Mouse (Mus musculus): ENCODE measurements around the gene Hhex. TPM values are rescaled to one million over a fixed set of nuclear protein-coding genes. Genes with fewer than 3 reads are reported as not detected.

Hhex gene
- polyA plus RNA-seq, 1 experiment: 3.2 TPM

GRCm38 (mm10) chr19:37468841-37469566 is 34.4 kb downstream of the Hhex start:
- no peak overlapping the region for H3K4me3 ChIP-seq (ENCODE audit: insufficient read depth, low read depth, low read length)
- DNase-seq: no peak

DNA sequence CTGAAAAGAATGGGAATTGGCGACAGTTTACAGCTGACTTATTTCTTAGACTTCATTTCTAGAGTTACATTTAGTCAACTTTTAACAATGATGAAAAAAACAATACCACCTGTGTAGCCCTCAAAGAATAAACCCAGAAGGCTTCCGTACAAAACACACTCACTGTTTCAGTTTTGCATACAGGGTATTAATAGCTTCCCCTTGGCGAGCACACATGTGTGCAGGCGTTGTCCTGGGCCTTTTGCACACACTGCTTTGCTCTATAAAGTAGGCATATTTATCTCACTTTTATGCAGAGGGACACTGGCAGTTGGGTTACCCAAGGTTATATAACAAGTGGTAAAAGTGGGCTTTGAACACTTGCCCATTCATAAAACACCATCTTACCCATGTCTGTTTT is 37.1 kb downstream of the Hhex start:
- no peaks in the 10 kb centered on the region for H3K36me3 ChIP-seq (ENCODE audit: control insufficient read depth, insufficient read depth, low read length)
- no peaks in the 10 kb centered on the region for H3K27me3 ChIP-seq (replicated peaks; ENCODE audit: control insufficient read depth, insufficient read depth, low read length)
- 75% methylated on average over 4 of the region's 4 CpGs for WGBS
- H3K4me3 ChIP-seq (ENCODE audit: insufficient read depth, low read depth, low read length): no peak overlapping the region
- no peak overlapping the region for H3K27ac ChIP-seq (ENCODE audit: insufficient read depth, low read depth, low read length)
- peak; percentile 17 for DNase-seq
- TF ChIP-seq POLR2A (IDR thresholded peaks at IDR 0.05; ENCODE audit: low read depth, low read length): no peak
- no peak for TF ChIP-seq CTCF (conservative IDR thresholded peaks at IDR 0.05; ENCODE audit: insufficient read depth, insufficient read length, low read depth, low read length)
- H3K4me1 ChIP-seq (ENCODE audit: control insufficient read depth, insufficient read depth, low read length): no peaks in the 10 kb centered on the region

More at GRCm38 (mm10) chr19:37468841-37469566, 34.4 kb downstream of the Hhex start:
- 81% methylated on average over 6 of the region's 6 CpGs for WGBS
- Histone ChIP-seq H3K27me3 (replicated peaks; ENCODE audit: control insufficient read depth, insufficient read depth, low read length) (no peaks in the 10 kb centered on the region), H3K27ac (ENCODE audit: insufficient read depth, low read depth, low read length) (no peak overlapping the region), H3K4me1 (ENCODE audit: control insufficient read depth, insufficient read depth, low read length) (no peaks in the 10 kb centered on the region), H3K36me3 (ENCODE audit: control insufficient read depth, insufficient read depth, low read length) (no peaks in the 10 kb centered on the region)
- TF ChIP-seq POLR2A (IDR thresholded peaks at IDR 0.05; ENCODE audit: low read depth, low read length): no peak
- TF ChIP-seq CTCF (conservative IDR thresholded peaks at IDR 0.05; ENCODE audit: insufficient read depth, insufficient read length, low read depth, low read length): no peak

GRCm38 (mm10) chr19:37472589-37472988 is 38.0 kb downstream of the Hhex start:
- WGBS: 61% methylated on average over 3 of the region's 3 CpGs
- TF ChIP-seq POLR2A (IDR thresholded peaks at IDR 0.05; ENCODE audit: low read depth, low read length): no peak
- no peak for TF ChIP-seq CTCF (conservative IDR thresholded peaks at IDR 0.05; ENCODE audit: insufficient read depth, insufficient read length, low read depth, low read length)
- Histone ChIP-seq H3K36me3 (ENCODE audit: control insufficient read depth, insufficient read depth, low read length) (no peaks in the 10 kb centered on the region), H3K4me3 (ENCODE audit: insufficient read depth, low read depth, low read length) (no peak overlapping the region), H3K27ac (ENCODE audit: insufficient read depth, low read depth, low read length) (no peak overlapping the region), H3K27me3 (replicated peaks; ENCODE audit: control insufficient read depth, insufficient read depth, low read length) (no peaks in the 10 kb centered on the region), H3K4me1 (ENCODE audit: control insufficient read depth, insufficient read depth, low read length) (no peaks in the 10 kb centered on the region)
- no peak for DNase-seq

- Histone ChIP-seq H3K4me1 (ENCODE audit: control insufficient read depth, insufficient read depth, low read length) (no peaks in the 10 kb centered on the region), H3K27ac (ENCODE audit: insufficient read depth, low read depth, low read length) (no peak overlapping the region), H3K27me3 (replicated peaks; ENCODE audit: control insufficient read depth, insufficient read depth, low read length) (no peaks in the 10 kb centered on the region), H3K4me3 (ENCODE audit: insufficient read depth, low read depth, low read length) (no peak overlapping the region), H3K36me3 (ENCODE audit: control insufficient read depth, insufficient read depth, low read length) (no peaks in the 10 kb centered on the region)
- TF ChIP-seq CTCF (conservative IDR thresholded peaks at IDR 0.05; ENCODE audit: insufficient read depth, insufficient read length, low read depth, low read length) (no peak), POLR2A (IDR thresholded peaks at IDR 0.05; ENCODE audit: low read depth, low read length) (no peak)
- DNase-seq: peak; percentile 54
- 68% methylated on average over 8 of the region's 8 CpGs for WGBS
Observed at GRCm38 (mm10) chr19:37481704-37482103, 47.1 kb downstream of the Hhex start.

DNA sequence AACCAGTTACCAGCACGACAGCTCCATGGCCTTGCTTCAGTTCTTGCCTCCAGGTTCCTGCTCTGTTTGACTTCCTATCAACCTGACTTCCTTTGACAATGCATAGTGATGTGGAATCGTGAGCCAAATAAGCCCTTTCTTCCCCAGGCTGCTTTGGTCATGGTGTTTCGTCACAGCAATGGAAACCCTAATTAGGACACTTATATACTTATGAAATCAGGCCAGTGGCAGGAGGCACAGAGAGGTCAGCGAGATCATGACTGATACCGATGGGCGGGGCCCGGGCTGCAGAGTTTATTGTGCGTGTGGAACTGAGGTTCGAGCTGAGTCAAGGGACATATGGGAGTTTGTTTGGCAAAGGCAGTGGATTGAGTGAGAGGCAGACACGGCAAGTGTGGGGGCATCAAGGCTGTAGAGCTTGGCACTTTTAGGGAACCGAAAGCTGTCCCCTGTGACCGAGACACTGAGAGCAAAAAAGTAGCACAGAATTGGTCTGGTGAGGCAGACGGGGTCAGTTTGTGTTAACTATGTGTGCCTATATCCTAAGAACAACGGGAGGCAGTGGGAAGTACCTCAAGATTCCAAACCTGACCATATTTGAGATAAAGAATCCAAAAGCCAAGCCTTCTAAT is 48.1 kb downstream of the Hhex start:
- Histone ChIP-seq H3K4me1 (ENCODE audit: control insufficient read depth, insufficient read depth, low read length) (no peaks in the 10 kb centered on the region), H3K27ac (ENCODE audit: insufficient read depth, low read depth, low read length) (no peak overlapping the region), H3K36me3 (ENCODE audit: control insufficient read depth, insufficient read depth, low read length) (no peaks in the 10 kb centered on the region), H3K4me3 (ENCODE audit: insufficient read depth, low read depth, low read length) (no peak overlapping the region), H3K27me3 (replicated peaks; ENCODE audit: control insufficient read depth, insufficient read depth, low read length) (no peaks in the 10 kb centered on the region)
- no peak for DNase-seq
- TF ChIP-seq CTCF (conservative IDR thresholded peaks at IDR 0.05; ENCODE audit: insufficient read depth, insufficient read length, low read depth, low read length) (no peak), POLR2A (IDR thresholded peaks at IDR 0.05; ENCODE audit: low read depth, low read length) (no peak)
- 77% methylated on average over 14 of the region's 14 CpGs for WGBS

- Histone ChIP-seq H3K4me3 (ENCODE audit: insufficient read depth, low read depth, low read length) (no peak overlapping the region), H3K4me1 (ENCODE audit: control insufficient read depth, insufficient read depth, low read length) (no peaks in the 10 kb centered on the region), H3K27me3 (replicated peaks; ENCODE audit: control insufficient read depth, insufficient read depth, low read length) (no peaks in the 10 kb centered on the region), H3K27ac (ENCODE audit: insufficient read depth, low read depth, low read length) (no peak overlapping the region), H3K36me3 (ENCODE audit: control insufficient read depth, insufficient read depth, low read length) (no peaks in the 10 kb centered on the region)
- WGBS: 75% methylated on average over 6 of the region's 6 CpGs
- no peak for DNase-seq
- TF ChIP-seq POLR2A (IDR thresholded peaks at IDR 0.05; ENCODE audit: low read depth, low read length) (no peak), CTCF (conservative IDR thresholded peaks at IDR 0.05; ENCODE audit: insufficient read depth, insufficient read length, low read depth, low read length) (no peak)
Observed at GRCm38 (mm10) chr19:37484787-37485186, 50.2 kb downstream of the Hhex start.

DNA sequence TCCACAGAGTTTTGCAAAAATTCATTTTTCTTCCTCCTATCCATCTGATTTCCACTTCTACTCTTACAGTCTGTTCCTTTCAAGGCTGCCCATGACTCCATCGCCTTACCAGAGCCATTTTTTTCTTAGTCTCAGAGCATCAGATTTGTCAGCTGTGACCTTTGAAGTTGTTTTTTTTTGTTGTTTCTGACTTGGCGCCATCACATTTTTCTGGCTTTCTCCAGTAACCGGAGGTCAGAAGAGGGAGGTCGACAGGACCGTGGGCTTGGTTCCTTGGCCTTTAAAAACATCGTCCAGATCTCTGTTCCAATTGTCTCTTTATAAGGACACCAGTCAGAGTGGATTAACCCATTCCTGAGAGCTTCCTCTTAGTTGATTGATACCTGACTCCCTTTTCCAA is 52.2 kb downstream of the Hhex start:
- Histone ChIP-seq H3K4me1 (ENCODE audit: control insufficient read depth, insufficient read depth, low read length) (no peaks in the 10 kb centered on the region), H3K4me3 (ENCODE audit: insufficient read depth, low read depth, low read length) (no peak overlapping the region), H3K27me3 (replicated peaks; ENCODE audit: control insufficient read depth, insufficient read depth, low read length) (no peaks in the 10 kb centered on the region), H3K27ac (ENCODE audit: insufficient read depth, low read depth, low read length) (no peak overlapping the region), H3K36me3 (ENCODE audit: control insufficient read depth, insufficient read depth, low read length) (no peaks in the 10 kb centered on the region)
- no peak for DNase-seq
- 70% methylated on average over 6 of the region's 6 CpGs for WGBS
- TF ChIP-seq POLR2A (IDR thresholded peaks at IDR 0.05; ENCODE audit: low read depth, low read length) (no peak), CTCF (conservative IDR thresholded peaks at IDR 0.05; ENCODE audit: insufficient read depth, insufficient read length, low read depth, low read length) (no peak)

All from kidney, adult 2 months (tissue).